Mouse (Mus musculus) neural tube, embryonic 11.5 days (tissue): ENCODE results near the gene Dennd5a. TPM values are rescaled to one million over a fixed set of nuclear protein-coding genes. Genes with fewer than 3 reads are reported as not detected.

Experiments
- ATAC-seq: fragments of 200-750 bp; cut with Nextera tagmentation; 2 replicates; pipeline ENCODE4 v1.8.0; 2017; ENCODE audit warnings: moderate number of reproducible peaks, mild to moderate bottlenecking, moderate TSS enrichment, moderate library complexity; ENCODE audit not compliant: insufficient read depth, low FRiP score, low TSS enrichment
- DNase-seq: peaks from one replicate; pipeline ENCODE4 v3.0.0-alpha.2; 2015; ENCODE audit warnings: low spot score
- H3K27ac ChIP-seq: fragments of 300-500 bp; sonication (generic); 2 replicates; pipeline ENCODE4 v1.5.1; 2014; ENCODE audit warnings: low read depth, mild to moderate bottlenecking, low read length
- H3K27me3 ChIP-seq: fragments of 300-500 bp; sonication (generic); 2 replicates; pipeline ENCODE4 v1.6.1; 2014; ENCODE audit warnings: mild to moderate bottlenecking, low read length, mixed read lengths; ENCODE audit not compliant: control insufficient read depth, insufficient read depth
- H3K36me3 ChIP-seq: fragments of 300-500 bp; sonication (generic); 2 replicates; pipeline ENCODE4 v1.6.1; 2014; ENCODE audit warnings: mild to moderate bottlenecking, low read length, moderate library complexity, mixed read lengths; ENCODE audit not compliant: control insufficient read depth, insufficient read depth
- H3K4me1 ChIP-seq: fragments of 300-500 bp; sonication (generic); 2 replicates; pipeline ENCODE4 v1.6.1; 2014; ENCODE audit warnings: low read length, mixed read lengths; ENCODE audit not compliant: control insufficient read depth, insufficient read depth
- H3K4me2 ChIP-seq: fragments of 300-500 bp; sonication (generic); 2 replicates; pipeline ENCODE4 v1.6.1; 2014; ENCODE audit warnings: low read depth, mild to moderate bottlenecking, moderate library complexity
- H3K4me3 ChIP-seq: fragments of 300-500 bp; sonication (generic); 2 replicates; pipeline ENCODE4 v1.5.1; 2014; ENCODE audit warnings: low read depth, low read length
- H3K9ac ChIP-seq: fragments of 300-500 bp; sonication (generic); 2 replicates; pipeline ENCODE4 v1.6.1; 2014; ENCODE audit warnings: mild to moderate bottlenecking, low read length
- H3K9me3 ChIP-seq: fragments of 300-500 bp; sonication (generic); 2 replicates; pipeline ENCODE4 v1.6.1; 2016; ENCODE audit warnings: low read length; ENCODE audit not compliant: control insufficient read depth
- WGBS: fragments of 180-500 bp; shearing (Covaris S2); extraction: QIAGEN DNeasy Blood & Tissue Kit; methylation state at CpG from one replicate; pipeline ENCODE4 v1.1.7; 2014; 5-methylcytosine and 5-hydroxymethylcytosine counted together
- polyA plus RNA-seq: library from polyadenylated mRNA; unstranded; fragments of >200 nt; fragmentation: Nextera tagmentation; extraction: Ambion mirVana; gene quantifications from 2 replicates; pipeline ENCODE4 v1.2.1, GENCODE M21; 2014

Gene Dennd5a
- polyA plus RNA-seq: 56.7 TPM in 2 replicates

- Histone ChIP-seq H3K4me2 (peak within 1 kb of the TSS; percentile 57), H3K4me3 (peak within 1 kb of the TSS; percentile 76), H3K36me3 (no peaks in the 10 kb centered on the region), H3K4me1 (peaks cover 17% of the 10 kb centered on the region), H3K9ac (peak within 1 kb of the TSS; percentile 95), H3K9me3 (no peaks in the 10 kb centered on the region), H3K27ac (peak within 1 kb of the TSS; percentile 94), H3K27me3 (no peaks in the 10 kb centered on the region)
- 0% methylated on average over 69 of the region's 107 CpGs for WGBS
- ATAC-seq (peak; percentile 94), DNase-seq (peak; percentile 91)
Observed at GRCm38 (mm10) chr7:109959716-109960612, at the start of gene Dennd5a. Gene Dennd5a (minus strand): TSS chr7:109960470.

GRCm38 (mm10) chr7:110009084-110009483, 48.8 kb upstream of the Dennd5a start:
- WGBS: 95% methylated on average over 6 of the region's 6 CpGs
- Histone ChIP-seq H3K4me1 (no peaks in the 10 kb centered on the region), H3K27me3 (no peaks in the 10 kb centered on the region), H3K9me3 (no peaks in the 10 kb centered on the region), H3K4me3 (no peak overlapping the region), H3K36me3 (no peaks in the 10 kb centered on the region), H3K4me2 (no peak overlapping the region), H3K9ac (no peak overlapping the region), H3K27ac (no peak overlapping the region)
- DNase-seq (no peak), ATAC-seq (no peak)

GRCm38 (mm10) chr7:110008513-110008912, 48.2 kb upstream of the Dennd5a start:
- H3K9me3 ChIP-seq: no peaks in the 10 kb centered on the region
- H3K36me3 ChIP-seq: no peaks in the 10 kb centered on the region
- no peak overlapping the region for H3K27ac ChIP-seq
- no peak overlapping the region for H3K9ac ChIP-seq
- H3K4me2 ChIP-seq: no peak overlapping the region
- DNase-seq (no peak), ATAC-seq (no peak)
- H3K27me3 ChIP-seq: no peaks in the 10 kb centered on the region
- WGBS: 91% methylated on average over 1 of the region's 1 CpGs
- H3K4me3 ChIP-seq: no peak overlapping the region
- no peaks in the 10 kb centered on the region for H3K4me1 ChIP-seq

- H3K36me3 ChIP-seq: no peaks in the 10 kb centered on the region
- H3K9me3 ChIP-seq: no peaks in the 10 kb centered on the region
- ATAC-seq (no peak), DNase-seq (no peak)
- no peak overlapping the region for H3K4me3 ChIP-seq
- H3K4me1 ChIP-seq: no peaks in the 10 kb centered on the region
- H3K27ac ChIP-seq: no peak overlapping the region
- 82% methylated on average over 5 of the region's 5 CpGs for WGBS
- no peaks in the 10 kb centered on the region for H3K27me3 ChIP-seq
- H3K9ac ChIP-seq: no peak overlapping the region
- no peak overlapping the region for H3K4me2 ChIP-seq
Observed at GRCm38 (mm10) chr7:110006471-110007195, 46.4 kb upstream of the Dennd5a start.

GRCm38 (mm10) chr7:110005976-110006375, 45.7 kb upstream of the Dennd5a start:
- H3K9me3 ChIP-seq: no peaks in the 10 kb centered on the region
- no peak for ATAC-seq
- no peak overlapping the region for H3K4me3 ChIP-seq

GRCm38 (mm10) chr7:110002968-110003367, 42.7 kb upstream of the Dennd5a start:
- peak; percentile 67 for DNase-seq
- no peak overlapping the region for H3K27ac ChIP-seq
- 17% methylated on average over 20 of the region's 20 CpGs for WGBS
- H3K9me3 ChIP-seq: no peaks in the 10 kb centered on the region
- no peaks in the 10 kb centered on the region for H3K27me3 ChIP-seq
- H3K4me1 ChIP-seq: no peaks in the 10 kb centered on the region
- no peak overlapping the region for H3K4me3 ChIP-seq
- H3K4me2 ChIP-seq: peak overlapping the region; percentile 10
- H3K9ac ChIP-seq: peak overlapping the region; percentile 44; the same call in 1 of the 2 replicates
- ATAC-seq: no peak
- no peaks in the 10 kb centered on the region for H3K36me3 ChIP-seq

More at GRCm38 (mm10) chr7:110005976-110006375, 45.7 kb upstream of the Dennd5a start:
- Histone ChIP-seq H3K4me1 (no peaks in the 10 kb centered on the region), H3K9ac (no peak overlapping the region), H3K27ac (no peak overlapping the region), H3K27me3 (no peaks in the 10 kb centered on the region), H3K36me3 (no peaks in the 10 kb centered on the region), H3K4me2 (no peak overlapping the region)
- no peak for DNase-seq

GRCm38 (mm10) chr7:110002092-110002491, 41.8 kb upstream of the Dennd5a start:
- H3K9me3 ChIP-seq: no peaks in the 10 kb centered on the region
- no peak overlapping the region for H3K4me3 ChIP-seq
- no peaks in the 10 kb centered on the region for H3K4me1 ChIP-seq
- H3K4me2 ChIP-seq: no peak overlapping the region
- DNase-seq (no peak), ATAC-seq (no peak)
- H3K27ac ChIP-seq: no peak overlapping the region
- no peak overlapping the region for H3K9ac ChIP-seq
- H3K27me3 ChIP-seq: no peaks in the 10 kb centered on the region
- H3K36me3 ChIP-seq: no peaks in the 10 kb centered on the region

GRCm38 (mm10) chr7:109998388-109998787, 38.1 kb upstream of the Dennd5a start:
- no peaks in the 10 kb centered on the region for H3K27me3 ChIP-seq
- H3K4me3 ChIP-seq: no peak overlapping the region
- DNase-seq (no peak), ATAC-seq (no peak)
- no peak overlapping the region for H3K27ac ChIP-seq
- H3K4me2 ChIP-seq: no peak overlapping the region
- no peaks in the 10 kb centered on the region for H3K9me3 ChIP-seq
- WGBS: 83% methylated on average over 4 of the region's 4 CpGs
- no peaks in the 10 kb centered on the region for H3K36me3 ChIP-seq
- no peaks in the 10 kb centered on the region for H3K4me1 ChIP-seq
- H3K9ac ChIP-seq: no peak overlapping the region
